Mouse (Mus musculus) myocyte (in vitro differentiated cells): ENCODE measurements around the gene Scarb1.

Experiments used
- CEBPB ChIP-seq: IDR thresholded peaks from 2 replicates; pipeline ENCODE4 v1.6.1; 2011; ENCODE audit warnings: mild to moderate bottlenecking, moderate library complexity; ENCODE audit not compliant: poor library complexity, insufficient read depth, severe bottlenecking
- E2F4 ChIP-seq: IDR thresholded peaks from one replicate; pipeline ENCODE4 v1.6.1; 2011; ENCODE audit warnings: mild to moderate bottlenecking, control low read depth, moderate library complexity; ENCODE audit not compliant: insufficient read depth
- MAX ChIP-seq: IDR thresholded peaks from one replicate; pipeline ENCODE4 v1.6.1; 2011; ENCODE audit warnings: low read depth, mild to moderate bottlenecking, control low read depth
- MYOG ChIP-seq, 3 experiments: IDR thresholded peaks; one replicate each; pipeline ENCODE4 v1.6.1; 2011; ENCODE audit warnings: control low read depth in 2 of 3, low read depth in 2 of 3, mild to moderate bottlenecking in 2 of 3; ENCODE audit not compliant: insufficient read length in 2 of 3, control insufficient read depth in 1 of 3, insufficient read depth in 1 of 3
- POLR2A ChIP-seq: IDR thresholded peaks from one replicate; pipeline ENCODE4 v1.6.1; 2011; ENCODE audit warnings: low read depth, mild to moderate bottlenecking, control low read depth, moderate library complexity; ENCODE audit not compliant: insufficient read length
- POLR2AphosphoS2 ChIP-seq: IDR thresholded peaks from one replicate; pipeline ENCODE4 v1.6.1; 2011; ENCODE audit warnings: low read depth, control low read depth; ENCODE audit not compliant: insufficient read length
- REST ChIP-seq: IDR thresholded peaks from one replicate; pipeline ENCODE4 v1.6.1; 2011; ENCODE audit warnings: mild to moderate bottlenecking, control low read depth, moderate library complexity; ENCODE audit not compliant: insufficient read depth, insufficient read length
- SRF ChIP-seq: IDR thresholded peaks from one replicate; pipeline ENCODE4 v1.6.1; 2011; ENCODE audit warnings: low read depth; ENCODE audit not compliant: control insufficient read depth, insufficient read length
- TCF12 ChIP-seq: IDR thresholded peaks from one replicate; pipeline ENCODE4 v1.6.1; 2011; ENCODE audit warnings: mild to moderate bottlenecking, control low read depth; ENCODE audit not compliant: poor library complexity, insufficient read depth, severe bottlenecking
- TCF3 ChIP-seq: IDR thresholded peaks from one replicate; pipeline ENCODE4 v1.6.1; 2011; ENCODE audit warnings: low read depth, control low read depth; ENCODE audit not compliant: insufficient read length
- USF1 ChIP-seq: IDR thresholded peaks from one replicate; pipeline ENCODE4 v1.6.1; 2011; ENCODE audit warnings: low read depth, mild to moderate bottlenecking, control low read depth, moderate library complexity

- TF ChIP-seq POLR2A: no peak
- no peak for TF ChIP-seq USF1
- TF ChIP-seq SRF: no peak
- TF ChIP-seq MYOG (IDR thresholded peaks at IDR 0.05; ENCODE audit: control insufficient read depth in 1 of 3, insufficient read depth in 1 of 3, insufficient read length in 2 of 3, low read depth in 2 of 3): no peak
- no peak for TF ChIP-seq E2F4
- no peak for TF ChIP-seq TCF3
- no peak for TF ChIP-seq TCF12
- TF ChIP-seq REST: no peak
- TF ChIP-seq MAX: no peak
- no peak for TF ChIP-seq POLR2AphosphoS2
- no peak for TF ChIP-seq CEBPB
Observed at GRCm38 (mm10) chr5:125270587-125271130, 70.2 kb downstream of the Scarb1 start.
